Mouse (Mus musculus): Measurements from ENCODE around the gene Olfr913.

Gene Olfr913

GRCm38 (mm10) chr9:38592459-38592858, at the start of gene Olfr913:
Gene Olfr913 (plus strand): TSS chr9:38592759.
- DNase-seq, result no peak

GRCm38 (mm10) chr9:38579878-38580277, 12.7 kb upstream of the Olfr913 start, which contains the start of gene Olfr912:
Gene Olfr912 (plus strand): TSS chr9:38580178.
- DNase-seq, result no peak

DNA sequence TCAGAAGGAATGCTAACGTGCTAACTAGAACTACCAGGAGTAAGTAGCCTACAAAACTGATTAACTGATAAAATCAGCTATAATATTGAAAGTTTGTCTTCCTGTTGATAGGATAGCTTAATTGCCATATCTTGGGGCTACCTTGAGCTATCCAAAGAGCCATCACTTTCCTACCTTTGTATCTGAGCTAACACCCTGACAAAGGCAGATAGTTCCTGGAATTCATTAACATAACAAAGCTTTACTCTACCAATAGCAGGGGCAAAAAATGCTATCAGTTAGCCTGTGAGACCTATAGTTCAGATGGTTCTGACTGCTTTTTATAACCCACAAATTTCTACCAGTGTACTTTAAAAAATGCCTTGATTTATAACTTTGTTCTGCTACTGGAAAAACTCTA, 1.5 kb upstream of the Olfr913 start:
- no peak for DNase-seq

GRCm38 (mm10) chr9:38604802-38605201, 12.2 kb downstream of the Olfr913 start, which contains the start of gene Olfr914:
Gene Olfr914 (plus strand): TSS chr9:38605102.
- no peak for DNase-seq

DNA sequence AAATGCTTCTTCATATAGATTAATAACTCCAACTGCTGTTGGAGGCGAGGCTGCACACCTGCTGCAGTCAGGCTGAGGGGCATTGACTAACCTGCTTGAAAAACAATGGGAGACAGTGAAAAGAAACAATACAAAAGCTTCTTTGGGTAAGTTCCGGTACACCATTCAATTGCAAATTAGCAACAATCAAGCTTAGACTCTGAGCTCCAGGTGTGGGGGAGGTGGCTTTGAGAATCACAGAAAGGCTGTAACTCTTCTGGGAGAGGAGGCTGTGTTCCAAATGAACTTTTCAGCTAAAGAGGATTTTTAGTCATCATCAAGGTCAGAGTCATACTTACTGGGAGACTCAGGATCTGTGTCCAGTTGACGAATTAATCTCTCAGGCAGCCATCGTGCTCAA, 39.8 kb downstream of the Olfr913 start:
- no peak for DNase-seq

All from heart, adult 11 months (tissue).